Mouse (Mus musculus) testis, adult 2 months (tissue): ENCODE measurements around the gene Anapc13.

ENCODE experiments used
- CTCF ChIP-seq: fragments of 200-500 bp; IDR thresholded peaks from 2 replicates; pipeline ENCODE4 v1.5.1; 2012; ENCODE audit warnings: low read depth, mild to moderate bottlenecking, inconsistent platforms, low read length, moderate library complexity; ENCODE audit not compliant: control insufficient read depth, insufficient read depth, insufficient replicate concordance
- POLR2A ChIP-seq: fragments of 200-500 bp; IDR thresholded peaks from 2 replicates; pipeline ENCODE4 v1.6.1; 2012; ENCODE audit warnings: low read depth, mild to moderate bottlenecking, inconsistent platforms, low read length, moderate library complexity; ENCODE audit not compliant: control insufficient read depth

- TF ChIP-seq CTCF (no peak), POLR2A (no peak)
Measured at GRCm38 (mm10) chr9:102637115-102637514, 11.0 kb downstream of the Anapc13 start.
